Mouse (Mus musculus) intestine, embryonic 15.5 days (tissue): ENCODE data around the gene Polr2c. TPM values are rescaled to one million over a fixed set of nuclear protein-coding genes. Genes with fewer than 3 reads are reported as not detected.

ENCODE experiments used
- ATAC-seq: fragments of 200-750 bp; cut with Nextera tagmentation; 2 replicates; pipeline ENCODE4 v1.8.0; 2017; ENCODE audit warnings: moderate TSS enrichment, moderate library complexity
- H3K27ac ChIP-seq: fragments of 300-500 bp; sonication (generic); 2 replicates; pipeline ENCODE4 v1.5.1; 2015; ENCODE audit warnings: mild to moderate bottlenecking, inconsistent platforms
- H3K27me3 ChIP-seq: fragments of 300-500 bp; sonication (generic); replicated peaks from 2 replicates; pipeline ENCODE4 v1.6.1; 2015; ENCODE audit warnings: inconsistent platforms
- H3K36me3 ChIP-seq: fragments of 300-500 bp; sonication (generic); 2 replicates; pipeline ENCODE4 v1.6.1; 2015; ENCODE audit warnings: inconsistent platforms
- H3K4me1 ChIP-seq: fragments of 300-500 bp; sonication (generic); replicated peaks from 2 replicates; pipeline ENCODE4 v1.6.1; 2015; ENCODE audit warnings: inconsistent platforms
- H3K4me2 ChIP-seq: fragments of 300-500 bp; sonication (generic); replicated peaks from 2 replicates; pipeline ENCODE4 v1.6.1; 2015; ENCODE audit warnings: mild to moderate bottlenecking, inconsistent platforms
- H3K4me3 ChIP-seq: fragments of 300-500 bp; sonication (generic); replicated peaks from 2 replicates; pipeline ENCODE4 v1.5.1; 2015; ENCODE audit warnings: inconsistent platforms
- H3K9ac ChIP-seq: fragments of 300-500 bp; sonication (generic); 2 replicates; pipeline ENCODE4 v1.6.1; 2015; ENCODE audit warnings: inconsistent platforms
- H3K9me3 ChIP-seq: fragments of 300-500 bp; sonication (generic); 2 replicates; pipeline ENCODE4 v1.6.1; 2016; ENCODE audit warnings: inconsistent platforms
- WGBS: fragments of 180-500 bp; shearing (Covaris S2); methylation state at CpG from one replicate; pipeline ENCODE4 v1.1.7; 2015; 5-methylcytosine and 5-hydroxymethylcytosine counted together
- polyA plus RNA-seq: library from polyadenylated mRNA; unstranded; fragments of >200 nt; fragmentation: Nextera tagmentation; extraction: Ambion mirVana; gene quantifications from 2 replicates; pipeline ENCODE4 v1.2.1, GENCODE M21; 2015

The Polr2c gene
- polyA plus RNA-seq, 1 experiment from 2014 or later: 126 TPM

DNA sequence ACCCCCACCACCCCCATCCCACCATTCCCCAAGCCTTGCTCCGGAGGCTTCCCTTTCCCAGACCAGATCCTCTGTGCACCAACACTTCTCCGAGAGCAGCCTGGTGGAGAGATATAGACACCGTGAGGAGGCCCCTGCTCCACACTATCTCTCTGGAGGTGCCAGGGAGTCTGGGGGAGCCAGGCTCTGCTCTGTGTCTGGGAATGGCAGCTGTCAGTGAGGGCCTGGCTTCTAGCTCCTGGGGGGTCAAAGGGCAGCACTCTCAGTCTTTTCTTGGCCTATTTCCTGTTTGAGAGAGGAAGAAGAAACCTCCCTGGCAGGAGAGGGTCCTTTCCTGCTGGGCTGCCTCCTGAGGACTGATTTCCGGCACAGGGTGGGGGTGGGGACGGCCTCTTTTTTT is 43.8 kb downstream of the Polr2c start:
- Histone ChIP-seq H3K36me3 (peaks cover 3% of the 10 kb centered on the region; the same call in 1 of the 2 replicates), H3K4me2 (peak overlapping the region; percentile 30), H3K9me3 (no peaks in the 10 kb centered on the region), H3K9ac (peak overlapping the region; percentile 11; the same call in 1 of the 2 replicates), H3K4me1 (peaks cover 46% of the 10 kb centered on the region), H3K27ac (peak overlapping the region; percentile 86), H3K27me3 (no peaks in the 10 kb centered on the region), H3K4me3 (no peak overlapping the region)
- WGBS: 11% methylated on average over 5 of the region's 5 CpGs
- peak; percentile 40 for ATAC-seq

DNA sequence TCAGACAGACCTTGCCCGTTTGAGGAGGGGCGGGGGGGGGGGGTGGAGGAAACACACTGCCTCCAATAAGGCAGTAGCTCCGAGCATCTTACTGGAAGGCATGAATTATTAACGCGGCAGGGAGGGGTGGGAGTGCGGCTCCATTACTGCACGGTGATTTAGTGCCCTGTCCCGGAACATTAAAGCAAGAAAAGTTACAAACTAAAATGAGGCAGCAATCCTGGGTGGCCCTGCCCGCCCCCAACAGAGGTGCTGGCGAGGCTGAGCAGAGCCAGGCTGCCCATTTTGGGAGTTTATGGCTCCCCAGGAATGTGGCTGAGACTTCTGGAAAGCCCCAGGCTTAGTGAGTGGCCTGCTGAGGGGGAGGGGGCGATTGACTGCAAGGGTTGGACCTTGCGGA is 46.5 kb downstream of the Polr2c start:
- peaks cover 7% of the 10 kb centered on the region; the same call in 1 of the 2 replicates for H3K36me3 ChIP-seq

DNA sequence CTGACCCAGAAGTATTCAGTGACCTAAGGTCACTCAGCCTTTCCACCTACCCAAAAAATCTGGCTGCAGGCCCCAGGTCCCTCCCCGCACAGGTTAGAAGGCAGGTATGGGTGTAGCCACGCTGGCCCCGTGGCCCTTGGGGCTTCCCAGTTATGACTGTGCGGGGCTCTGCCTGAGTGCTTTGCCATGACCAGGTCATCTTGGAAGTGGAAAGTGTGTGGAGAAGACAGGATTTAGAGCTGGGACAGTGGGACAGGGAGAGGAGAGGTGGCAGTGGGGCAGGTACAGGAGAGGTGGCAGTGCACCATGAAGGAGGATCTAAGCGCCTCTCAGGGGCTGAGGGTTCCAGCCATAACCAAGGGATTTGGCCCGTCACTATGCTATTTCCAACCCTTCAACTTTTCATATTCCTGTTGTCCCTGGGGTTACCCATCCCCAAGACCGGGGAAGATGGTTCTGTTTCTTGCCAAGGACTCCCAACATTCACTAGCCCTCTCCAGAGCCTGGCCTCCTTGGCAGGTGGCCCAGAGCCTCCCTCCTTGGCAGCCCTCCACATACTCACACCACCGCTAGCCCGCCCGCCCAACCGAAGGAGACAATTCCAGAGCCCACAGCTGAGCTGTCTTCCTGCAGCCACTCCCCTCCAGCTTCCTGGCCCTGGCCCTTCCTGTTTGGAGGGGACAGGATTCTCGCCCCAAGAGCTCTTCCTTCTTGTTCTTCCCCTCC is 47.4 kb downstream of the Polr2c start:
- no peak overlapping the region for H3K9ac ChIP-seq
- H3K36me3 ChIP-seq: peaks cover 7% of the 10 kb centered on the region; the same call in 1 of the 2 replicates
- H3K9me3 ChIP-seq: no peaks in the 10 kb centered on the region
- no peak overlapping the region for H3K4me3 ChIP-seq
- ATAC-seq: no peak
- H3K4me1 ChIP-seq: peaks cover 34% of the 10 kb centered on the region
- 0 out of 2 replicates have a peak overlapping the region, but pooled peaks have one; percentile 0 for H3K4me2 ChIP-seq
- peak overlapping the region; percentile 32; the same call in 1 of the 2 replicates for H3K27ac ChIP-seq
- no peaks in the 10 kb centered on the region for H3K27me3 ChIP-seq
- 61% methylated on average over 12 of the region's 12 CpGs for WGBS

More for the DNA sequence above, 46.5 kb downstream of the Polr2c start:
- no peaks in the 10 kb centered on the region for H3K9me3 ChIP-seq
- no peak overlapping the region for H3K4me3 ChIP-seq
- 39% methylated on average over 12 of the region's 12 CpGs for WGBS
- ATAC-seq: no peak
- no peak overlapping the region for H3K9ac ChIP-seq
- H3K27ac ChIP-seq: no peak overlapping the region
- peaks cover 43% of the 10 kb centered on the region for H3K4me1 ChIP-seq
- H3K4me2 ChIP-seq: no peak overlapping the region
- no peaks in the 10 kb centered on the region for H3K27me3 ChIP-seq

DNA sequence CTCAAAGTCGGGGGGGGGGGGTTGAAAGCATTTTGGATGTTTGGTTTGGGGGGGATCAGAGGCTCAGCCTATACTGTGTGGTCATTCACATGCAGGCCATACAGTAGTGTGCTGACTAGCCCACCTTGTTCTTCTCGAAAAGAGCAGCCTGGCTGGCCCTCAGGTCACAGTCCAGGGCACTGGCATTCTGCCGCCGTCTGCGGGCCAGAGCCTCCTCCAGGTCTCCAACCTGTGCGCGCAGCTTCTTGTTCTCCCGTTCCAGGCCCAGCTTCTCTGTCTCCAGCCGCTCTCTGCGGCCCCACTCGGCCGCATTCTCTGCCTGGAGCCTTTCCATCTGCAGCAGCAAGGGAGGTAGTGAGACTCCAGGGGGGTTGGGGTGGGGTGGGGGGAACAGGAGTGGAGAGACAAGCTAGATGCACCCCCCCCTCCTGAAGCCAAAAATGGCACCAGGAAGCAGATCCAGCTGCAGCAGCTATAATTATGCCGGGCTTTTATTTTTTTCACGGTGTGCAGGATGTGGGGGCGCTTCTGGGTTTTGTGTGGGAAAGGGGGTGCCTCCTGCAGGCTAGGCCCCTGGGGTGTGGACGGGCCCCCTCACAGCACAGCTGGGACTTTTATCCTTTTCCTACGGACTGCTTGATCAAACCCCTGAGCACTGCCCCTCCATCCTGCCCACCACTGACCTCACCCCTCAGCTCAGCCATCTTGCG is 50.5 kb downstream of the Polr2c start:
- no peak overlapping the region for H3K4me3 ChIP-seq
- WGBS: 80% methylated on average over 18 of the region's 18 CpGs
- H3K9me3 ChIP-seq: no peaks in the 10 kb centered on the region
- H3K9ac ChIP-seq: no peak overlapping the region
- ATAC-seq: no peak
- H3K4me1 ChIP-seq: peaks cover 13% of the 10 kb centered on the region
- no peak overlapping the region for H3K4me2 ChIP-seq
- H3K27ac ChIP-seq: no peak overlapping the region
- H3K27me3 ChIP-seq: no peaks in the 10 kb centered on the region
- H3K36me3 ChIP-seq: peaks cover 10% of the 10 kb centered on the region; the same call in 1 of the 2 replicates

DNA sequence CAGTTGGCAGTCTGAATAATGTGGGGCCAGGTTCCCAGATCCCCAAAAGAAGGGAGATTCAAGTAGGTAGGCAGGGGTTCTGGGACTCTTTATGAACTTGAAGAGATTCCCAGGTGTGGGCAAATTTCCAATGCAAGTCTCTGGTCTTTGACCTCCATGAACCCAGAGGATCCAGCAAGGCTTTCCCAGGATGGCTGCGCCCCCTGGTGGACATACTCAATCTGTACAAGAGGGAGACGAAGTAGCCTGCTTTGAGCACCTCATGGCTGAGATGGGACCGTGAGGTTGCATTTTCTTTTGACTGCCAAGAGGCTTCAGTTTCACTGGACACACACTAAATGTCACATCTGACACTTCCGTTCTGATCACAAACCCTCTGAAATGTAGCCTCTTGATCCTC is 51.6 kb downstream of the Polr2c start:
- Histone ChIP-seq H3K4me3 (no peak overlapping the region), H3K9ac (no peak overlapping the region), H3K36me3 (peaks cover 10% of the 10 kb centered on the region; the same call in 1 of the 2 replicates), H3K27me3 (peaks cover 3% of the 10 kb centered on the region; the same call in 1 of the 2 replicates), H3K4me2 (no peak overlapping the region), H3K27ac (no peak overlapping the region), H3K9me3 (no peaks in the 10 kb centered on the region), H3K4me1 (peaks cover 22% of the 10 kb centered on the region)
- 7% methylated on average over 4 of the region's 4 CpGs for WGBS
- ATAC-seq: peak; percentile 66

DNA sequence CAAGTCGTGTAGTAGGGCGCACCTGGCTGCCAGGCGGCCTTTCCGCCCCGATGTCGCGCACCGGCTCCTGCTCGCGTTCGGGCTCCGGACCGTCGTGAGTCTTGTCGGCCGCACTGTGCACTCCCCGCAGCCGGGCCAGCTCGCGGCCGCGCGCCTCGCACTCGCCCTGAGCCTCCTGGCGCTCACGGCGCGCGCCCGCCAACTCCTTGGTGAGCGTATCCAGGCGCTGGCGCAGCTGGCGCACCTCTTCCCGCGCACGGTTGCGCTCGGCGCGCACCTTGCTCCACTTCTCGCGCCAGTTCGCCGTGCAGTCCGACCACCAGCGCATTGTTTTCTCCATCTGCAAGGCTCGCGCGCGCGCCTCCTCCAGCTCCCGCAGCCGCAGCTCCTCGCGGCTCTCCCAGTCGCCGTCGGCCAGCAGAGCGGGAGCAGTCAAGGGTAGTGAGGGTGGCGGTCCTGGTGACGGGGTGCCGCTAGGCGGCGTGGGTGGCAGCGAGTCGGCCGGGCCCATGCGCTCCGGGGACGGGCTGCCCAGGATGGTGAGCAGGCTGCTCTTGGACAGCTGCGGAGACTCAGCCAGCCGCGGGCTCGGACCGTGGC is 55.9 kb downstream of the Polr2c start:
- Histone ChIP-seq H3K9ac (peak overlapping the region; percentile 8; the same call in 1 of the 2 replicates), H3K4me2 (peak overlapping the region; percentile 72), H3K27ac (no peak overlapping the region), H3K4me1 (peaks cover 41% of the 10 kb centered on the region), H3K27me3 (peaks cover 3% of the 10 kb centered on the region; the same call in 1 of the 2 replicates), H3K4me3 (peak overlapping the region; percentile 31), H3K9me3 (no peaks in the 10 kb centered on the region), H3K36me3 (peaks cover 5% of the 10 kb centered on the region; the same call in 1 of the 2 replicates)
- ATAC-seq: peak; percentile 48
- whole genome bisulfite sequencing: 15% methylated on average over 77 of the region's 77 CpGs

DNA sequence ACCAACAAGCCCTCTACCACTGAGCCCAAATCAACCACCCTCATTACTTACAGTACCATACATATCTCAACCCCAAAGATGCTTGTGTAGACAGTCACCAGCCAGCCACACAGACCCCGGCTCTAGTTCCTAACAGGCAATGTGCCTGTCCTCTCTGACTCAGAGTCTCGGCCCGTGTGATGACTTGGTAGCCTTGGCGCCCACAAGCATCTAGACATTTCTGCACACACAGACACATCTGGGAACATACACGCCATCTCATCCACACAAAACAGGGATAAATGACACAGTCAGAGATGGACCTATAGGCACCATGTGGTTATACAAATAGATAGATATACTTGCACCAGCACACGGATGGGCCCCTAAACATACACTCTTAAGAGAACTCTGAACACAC is 57.0 kb downstream of the Polr2c start:
- H3K4me2 ChIP-seq: peak overlapping the region; percentile 24; the same call in 1 of the 2 replicates
- 68% methylated on average over 6 of the region's 6 CpGs for WGBS

DNA sequence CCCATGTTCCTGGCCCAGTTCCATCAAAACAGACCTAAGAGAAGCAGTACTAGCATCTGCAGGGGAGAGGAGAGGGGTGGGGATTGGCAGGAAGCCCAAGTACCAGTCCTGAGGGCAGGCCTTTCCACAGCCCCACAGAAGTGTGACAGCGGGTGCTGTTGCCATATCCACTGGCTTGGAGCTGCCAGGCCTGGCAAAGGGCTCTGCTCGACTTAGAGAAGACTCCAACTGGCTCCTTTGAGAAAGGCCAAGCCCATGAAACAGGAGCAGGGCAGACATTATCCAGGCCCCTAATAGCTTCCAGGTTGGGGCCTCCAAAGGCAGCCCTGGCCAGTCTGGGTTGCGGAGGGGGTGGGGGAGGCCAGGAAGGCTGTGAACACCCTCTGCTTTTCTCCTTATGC is 57.5 kb downstream of the Polr2c start:
- no peak overlapping the region; the same call in 1 of the 2 replicates for H3K27ac ChIP-seq
- ATAC-seq: no peak
- peaks cover 3% of the 10 kb centered on the region; the same call in 1 of the 2 replicates for H3K27me3 ChIP-seq
- H3K9me3 ChIP-seq: no peaks in the 10 kb centered on the region
- peak overlapping the region; percentile 24 for H3K4me2 ChIP-seq
- WGBS: 39% methylated on average over 3 of the region's 3 CpGs
- peaks cover 5% of the 10 kb centered on the region; the same call in 1 of the 2 replicates for H3K36me3 ChIP-seq
- peaks cover 44% of the 10 kb centered on the region for H3K4me1 ChIP-seq
- no peak overlapping the region for H3K4me3 ChIP-seq
- no peak overlapping the region for H3K9ac ChIP-seq

More for the DNA sequence above, 57.0 kb downstream of the Polr2c start:
- H3K27me3 ChIP-seq: peaks cover 3% of the 10 kb centered on the region; the same call in 1 of the 2 replicates
- no peak overlapping the region for H3K9ac ChIP-seq
- no peak for ATAC-seq
- peaks cover 44% of the 10 kb centered on the region for H3K4me1 ChIP-seq
- no peaks in the 10 kb centered on the region for H3K9me3 ChIP-seq
- H3K36me3 ChIP-seq: peaks cover 5% of the 10 kb centered on the region; the same call in 1 of the 2 replicates
- no peak overlapping the region for H3K27ac ChIP-seq
- no peak overlapping the region for H3K4me3 ChIP-seq

DNA sequence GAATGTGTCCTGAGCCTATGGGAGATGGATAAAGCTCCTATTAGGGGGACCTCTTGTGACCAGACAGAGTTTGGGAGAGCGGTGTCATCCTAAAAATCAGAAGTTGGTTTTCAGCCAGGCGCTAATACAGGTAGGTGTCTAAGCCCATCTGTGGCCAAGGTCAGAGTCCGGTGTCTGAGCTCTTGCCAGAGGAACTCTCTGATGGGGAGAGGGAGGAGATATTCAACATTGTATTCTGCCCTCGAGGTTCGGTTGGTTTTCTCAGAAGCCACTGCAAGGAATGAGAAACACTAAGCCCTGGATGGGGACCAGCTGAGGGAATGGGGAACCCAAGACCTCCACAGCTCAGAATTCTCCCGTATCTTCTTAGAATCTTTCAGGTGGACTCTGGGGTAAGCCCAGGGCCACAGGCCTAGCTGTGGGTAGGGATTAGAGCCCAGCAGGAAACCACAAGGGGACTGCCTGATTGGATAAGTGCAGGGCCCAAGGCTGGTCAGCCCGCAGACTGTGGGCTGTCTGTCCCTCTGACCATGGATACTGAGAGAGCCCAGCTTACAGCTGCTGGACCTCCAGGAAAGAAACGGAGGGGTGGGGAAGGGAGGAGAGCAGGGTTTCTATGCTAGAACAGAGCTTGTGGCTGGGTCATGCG is 59.2 kb downstream of the Polr2c start:
- 47% methylated on average over 9 of the region's 9 CpGs for WGBS
- peak overlapping the region; percentile 65 for H3K27ac ChIP-seq
- H3K27me3 ChIP-seq: peaks cover 3% of the 10 kb centered on the region; the same call in 1 of the 2 replicates
- H3K9ac ChIP-seq: peak overlapping the region; percentile 35
- H3K4me1 ChIP-seq: peaks cover 44% of the 10 kb centered on the region
- H3K4me3 ChIP-seq: peak overlapping the region; percentile 85
- H3K4me2 ChIP-seq: peak overlapping the region; percentile 90
- no peaks in the 10 kb centered on the region for H3K9me3 ChIP-seq
- ATAC-seq: no peak
- peaks cover 2% of the 10 kb centered on the region; the same call in 1 of the 2 replicates for H3K36me3 ChIP-seq

DNA sequence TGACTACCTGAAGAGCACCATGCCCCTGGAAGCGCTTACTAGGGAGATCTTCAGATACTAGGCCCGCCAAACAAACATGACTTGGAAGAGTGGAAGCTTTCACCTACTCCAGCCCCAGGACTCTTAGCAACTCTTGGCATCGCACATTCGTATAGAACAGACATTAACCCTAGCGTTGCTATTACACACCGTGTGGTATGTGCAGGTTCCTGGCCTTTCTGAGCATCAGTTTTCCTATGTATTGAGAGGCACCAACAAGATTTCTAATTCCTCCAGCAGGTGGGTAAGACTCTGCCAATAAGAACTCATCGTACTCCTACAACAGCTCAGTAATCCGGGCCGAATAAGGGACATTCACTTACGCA is 59.7 kb downstream of the Polr2c start:
- peak; percentile 4; the same call in 1 of the 2 replicates for ATAC-seq
- peak overlapping the region; percentile 85 for H3K4me3 ChIP-seq
- 6% methylated on average over 10 of the region's 10 CpGs for WGBS
- H3K36me3 ChIP-seq: no peaks in the 10 kb centered on the region
- peak overlapping the region; percentile 90 for H3K4me2 ChIP-seq
- no peaks in the 10 kb centered on the region for H3K9me3 ChIP-seq
- H3K27me3 ChIP-seq: peaks cover 3% of the 10 kb centered on the region; the same call in 1 of the 2 replicates
- H3K27ac ChIP-seq: peak overlapping the region; percentile 65
- peaks cover 44% of the 10 kb centered on the region for H3K4me1 ChIP-seq
- peak overlapping the region; percentile 61 for H3K9ac ChIP-seq

DNA sequence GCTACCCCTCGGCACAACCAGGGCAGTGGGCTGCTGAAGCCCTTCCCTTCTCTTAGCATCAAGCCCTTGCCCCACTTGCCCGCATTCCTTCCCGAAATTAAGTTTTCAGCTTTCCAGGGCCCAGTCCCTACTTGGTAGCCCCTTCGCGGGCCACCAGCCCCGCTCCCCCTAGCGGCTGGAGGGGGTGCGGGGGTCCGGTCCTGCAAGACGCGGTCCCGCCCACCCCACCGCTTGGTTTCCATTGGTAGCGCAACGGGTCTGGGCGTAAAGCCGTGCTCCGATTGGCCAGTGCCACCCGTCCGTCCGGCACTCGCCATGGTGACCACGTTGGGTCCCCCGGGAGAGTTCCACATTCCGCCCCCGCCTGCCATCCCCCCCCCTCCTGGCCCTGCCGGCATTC is 60.1 kb downstream of the Polr2c start:
- Histone ChIP-seq H3K4me3 (peak overlapping the region; percentile 85), H3K9ac (peak overlapping the region; percentile 78), H3K4me2 (peak overlapping the region; percentile 90), H3K36me3 (no peaks in the 10 kb centered on the region), H3K27ac (peak overlapping the region; percentile 76), H3K9me3 (no peaks in the 10 kb centered on the region), H3K4me1 (peaks cover 45% of the 10 kb centered on the region), H3K27me3 (peaks cover 3% of the 10 kb centered on the region; the same call in 1 of the 2 replicates)
- peak; percentile 96 for ATAC-seq
- WGBS: under 1% methylated on average over 27 of the region's 27 CpGs
